Mouse (Mus musculus): Measurements from ENCODE around the gene 1110032A03Rik.
A peak's percentile ranks its signal among the peaks of the same experiment; 100 is the strongest.

The 1110032A03Rik gene

GRCm38 (mm10) chr9:50774991-50775612, at the start of gene 1110032A03Rik, which contains the start of gene Alg9:
1110032A03Rik (minus strand) TSS chr9:50775520.
Alg9 (plus strand) TSS chr9:50775019.
- peak; percentile 89 for DNase-seq

DNA sequence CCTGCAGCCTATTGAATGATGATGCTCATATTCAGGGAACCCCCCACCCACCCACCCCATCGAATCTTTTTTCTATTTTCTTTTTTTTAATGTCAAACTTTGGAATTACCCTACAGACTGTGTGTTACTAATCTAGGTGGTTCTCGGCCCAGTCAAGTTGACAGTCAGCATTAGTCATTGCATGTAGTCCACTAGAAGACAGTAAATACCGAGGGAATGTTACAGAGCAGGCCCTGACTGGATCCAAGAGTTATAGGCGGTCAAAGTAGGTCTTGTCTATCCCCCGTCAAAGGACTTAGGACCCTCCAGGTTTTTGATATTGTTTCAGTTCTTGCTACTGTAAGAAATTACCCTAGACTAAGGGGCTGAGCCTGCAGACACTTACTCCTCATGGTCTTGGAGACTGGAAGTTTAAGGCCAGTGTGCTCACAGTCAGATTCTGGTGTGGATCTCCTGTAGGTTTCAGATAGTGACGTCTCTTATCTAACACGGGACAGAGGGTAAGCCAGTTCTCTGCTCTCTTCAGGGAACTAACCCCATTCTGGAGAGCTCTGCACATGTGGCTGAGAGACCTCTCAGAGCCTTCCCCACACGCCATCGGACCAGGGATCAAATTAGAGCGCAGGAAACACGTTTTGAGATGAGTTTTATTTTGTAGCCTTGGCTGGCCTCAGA, 48.6 kb upstream of the 1110032A03Rik start:
- no peak for DNase-seq

DNA sequence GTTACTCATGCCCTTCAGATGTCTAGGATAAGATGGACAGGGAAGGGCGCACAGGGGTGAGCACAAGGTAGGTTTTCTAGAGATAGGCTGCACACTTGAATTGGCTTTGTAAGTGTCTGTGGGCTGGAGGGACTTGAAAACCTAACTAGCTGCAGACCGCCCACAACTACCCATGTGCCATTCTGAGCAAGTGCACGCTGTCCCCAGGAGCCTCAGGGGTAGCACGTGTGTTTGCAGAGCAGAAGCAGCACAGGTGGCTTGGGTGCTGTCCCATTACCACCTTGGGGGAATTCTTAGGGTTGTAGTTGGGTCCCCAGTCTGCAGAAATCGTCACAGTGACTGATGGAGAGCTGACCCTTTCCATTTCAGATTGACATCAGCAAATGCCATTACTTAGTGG, 46.9 kb upstream of the 1110032A03Rik start:
- DNase-seq = no peak

GRCm38 (mm10) chr9:50821651-50822050, 46.3 kb upstream of the 1110032A03Rik start:
- DNase-seq = no peak

- DNase-seq = peak; percentile 40
These were observed 44.4 kb upstream of the 1110032A03Rik start for GRCm38 (mm10) chr9:50819716-50820115.

DNA sequence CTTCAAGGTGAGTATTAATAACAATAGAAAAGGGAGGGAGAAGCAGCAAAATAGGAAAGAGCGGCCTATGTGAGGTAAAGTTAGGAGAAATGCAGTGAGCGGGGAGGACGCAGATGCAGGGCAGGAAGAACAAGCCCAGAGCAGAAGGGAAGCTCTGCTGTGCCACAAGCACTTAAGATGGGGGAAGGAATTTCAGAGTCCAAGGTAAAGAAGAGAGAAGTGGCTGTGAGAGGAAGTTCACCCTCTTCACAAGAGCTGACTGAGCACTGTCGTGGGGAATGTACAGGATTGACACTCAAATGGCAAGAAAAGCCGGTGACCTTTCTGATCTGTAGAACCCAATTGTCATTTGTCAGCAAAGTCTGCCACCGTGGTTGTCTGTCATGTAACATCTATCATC, 42.7 kb upstream of the 1110032A03Rik start:
- DNase-seq = no peak

- no peak for DNase-seq
These were observed 41.2 kb upstream of the 1110032A03Rik start for GRCm38 (mm10) chr9:50816512-50816911.

DNA sequence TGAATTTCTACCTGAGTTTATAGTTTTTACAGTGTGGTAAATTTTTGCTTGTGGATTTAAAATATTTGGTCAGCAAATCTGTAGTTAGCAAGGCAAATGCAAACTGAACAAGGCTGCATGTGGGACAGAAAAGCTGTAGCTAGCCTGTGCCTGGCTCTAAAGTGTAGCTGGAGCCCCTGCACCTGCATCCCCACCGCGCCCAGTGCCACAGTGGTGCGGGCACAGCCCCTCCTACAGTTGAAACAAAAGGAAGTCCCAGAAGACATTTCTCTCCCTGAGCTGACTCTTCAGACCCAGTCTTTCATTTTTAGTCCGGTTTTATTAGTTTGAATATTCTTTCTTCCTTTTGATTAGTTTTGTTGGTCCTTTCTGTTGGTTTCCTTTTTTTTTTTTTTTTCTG, 40.3 kb upstream of the 1110032A03Rik start:
- no peak for DNase-seq

- DNase-seq = no peak
These were observed 38.5 kb upstream of the 1110032A03Rik start for GRCm38 (mm10) chr9:50813796-50814195.

- no peak for DNase-seq
These were observed 36.4 kb upstream of the 1110032A03Rik start for GRCm38 (mm10) chr9:50811746-50812145.

- DNase-seq = no peak
These were observed 35.9 kb upstream of the 1110032A03Rik start for GRCm38 (mm10) chr9:50811187-50811586.

- no peak for DNase-seq
These were observed 33.8 kb upstream of the 1110032A03Rik start for GRCm38 (mm10) chr9:50809146-50809545.

- no peak for DNase-seq
These were observed 33.2 kb upstream of the 1110032A03Rik start for GRCm38 (mm10) chr9:50808471-50808870.

- no peak for DNase-seq
These were observed 27.8 kb upstream of the 1110032A03Rik start for GRCm38 (mm10) chr9:50803055-50803671.

DNA sequence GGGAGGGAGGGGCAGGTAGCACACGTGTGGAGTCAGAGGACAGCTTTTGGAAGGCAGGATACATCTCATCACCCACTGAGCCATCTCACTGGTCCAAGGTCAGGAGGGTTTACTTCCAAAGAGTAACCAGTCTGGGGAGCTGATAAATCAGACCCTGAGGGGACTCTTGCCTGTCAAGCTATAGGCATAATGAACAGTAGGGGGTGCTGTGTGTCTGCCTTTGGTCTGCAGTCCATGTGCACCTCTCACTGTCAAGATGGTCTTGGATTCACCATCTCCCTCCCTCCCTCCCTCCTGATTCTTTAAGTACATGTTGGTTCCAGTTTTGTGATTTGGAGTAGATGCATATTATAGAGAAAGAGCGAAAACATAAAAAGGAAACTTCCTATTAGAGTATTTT, 25.7 kb upstream of the 1110032A03Rik start:
- no peak for DNase-seq

- DNase-seq = no peak
These were observed 23.0 kb upstream of the 1110032A03Rik start for GRCm38 (mm10) chr9:50798368-50798767.

GRCm38 (mm10) chr9:50797641-50798040, 22.3 kb upstream of the 1110032A03Rik start:
- DNase-seq = no peak

DNA sequence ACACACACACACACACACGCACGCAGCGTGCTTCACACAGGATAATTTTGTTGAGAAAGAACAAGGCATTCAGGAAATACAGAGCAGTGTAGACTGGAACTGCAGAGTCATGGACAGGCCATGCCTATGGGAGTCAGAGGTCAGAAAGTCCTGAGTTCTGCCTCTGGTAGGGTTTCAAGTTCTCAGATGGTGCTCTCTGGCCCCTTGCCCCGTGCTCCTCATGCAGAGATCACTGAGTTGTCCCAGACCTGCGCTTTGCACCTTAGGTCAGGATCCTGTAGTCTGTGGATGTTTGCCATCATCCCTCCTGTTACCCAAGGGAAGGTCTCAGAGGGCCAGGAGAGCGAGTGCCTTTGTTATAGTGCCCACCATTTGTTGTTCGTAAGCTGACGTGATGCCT, 21.5 kb upstream of the 1110032A03Rik start:
- DNase-seq = no peak

DNA sequence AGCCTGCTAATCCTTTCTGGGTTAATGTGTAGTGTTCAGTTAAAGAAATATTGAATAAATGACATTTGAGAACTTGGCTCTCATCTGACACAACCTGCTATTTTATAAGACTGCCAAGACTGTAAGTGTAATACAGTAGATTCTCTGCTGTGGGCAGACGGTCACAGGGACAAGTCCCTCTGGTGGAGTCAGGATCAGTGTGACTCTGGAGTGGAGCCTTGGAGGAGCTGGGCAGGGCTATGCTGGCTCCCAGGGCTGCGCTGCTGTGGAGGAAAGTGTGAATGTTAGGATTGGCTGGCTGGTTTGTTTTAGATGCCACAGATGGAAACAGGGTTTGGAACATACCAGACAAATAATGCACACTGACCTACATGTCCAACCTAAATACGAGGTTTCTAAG, 19.9 kb upstream of the 1110032A03Rik start:
- no peak for DNase-seq

GRCm38 (mm10) chr9:50782155-50782554, 6.8 kb upstream of the 1110032A03Rik start:
- DNase-seq = no peak

- DNase-seq = no peak
These were observed 941 bp upstream of the 1110032A03Rik start for GRCm38 (mm10) chr9:50776162-50776760.

DNA sequence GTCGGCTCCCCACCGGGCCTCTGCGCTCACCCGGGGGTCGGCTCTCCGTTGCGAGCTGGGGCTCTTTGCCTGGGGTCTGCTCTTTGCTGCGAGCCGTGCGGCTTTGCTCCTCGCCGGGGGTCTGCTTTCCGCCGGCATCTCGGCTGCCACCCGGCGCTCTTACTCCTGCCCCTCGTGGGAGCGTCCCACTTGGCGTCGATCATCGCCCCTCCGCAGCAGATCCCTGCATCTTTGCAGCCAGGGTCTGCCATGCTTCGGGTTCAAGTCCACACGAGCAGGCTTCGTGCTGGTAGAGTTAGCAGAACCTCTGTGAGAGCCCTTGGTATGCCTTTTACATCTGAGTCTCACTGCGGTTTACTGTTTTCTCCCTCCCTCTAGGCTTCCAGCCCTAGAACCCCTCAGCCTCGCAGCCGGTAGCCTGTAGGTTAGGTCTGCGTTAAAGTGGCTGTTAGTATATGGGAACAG, 374 bp upstream of the 1110032A03Rik start:
- DNase-seq = no peak

DNA sequence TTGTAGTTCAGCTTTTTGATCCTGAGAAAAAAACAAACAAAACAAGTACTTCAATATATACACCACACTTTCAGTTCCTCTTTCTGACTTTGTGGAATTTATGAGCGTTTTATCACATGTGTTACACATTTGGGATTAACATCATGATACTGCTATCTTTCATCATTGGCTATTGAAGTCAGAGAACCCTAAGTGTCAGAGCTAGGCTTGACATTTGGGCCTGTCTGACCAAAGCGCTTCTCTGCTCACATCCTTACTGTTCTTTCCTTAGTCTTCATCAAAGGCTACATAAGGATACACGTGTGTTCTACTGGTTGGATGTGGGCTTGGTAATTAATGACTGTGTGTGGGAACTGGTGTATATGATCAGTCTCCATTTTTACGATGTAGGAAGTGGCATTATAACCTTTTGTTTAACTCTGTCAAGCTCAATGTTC, 1.3 kb downstream of the 1110032A03Rik start:
- no peak for DNase-seq

- DNase-seq = no peak
These were observed 5.3 kb downstream of the 1110032A03Rik start for GRCm38 (mm10) chr9:50770011-50770410.
